Mouse (Mus musculus) liver, adult 2 months (tissue): ENCODE measurements around the gene Anapc13.

Experiments used
- CTCF ChIP-seq: fragments of 200-500 bp; IDR thresholded peaks from 2 replicates; pipeline ENCODE4 v1.5.1; 2011; ENCODE audit warnings: low read depth, low read length, control low read depth
- POLR2A ChIP-seq: fragments of 200-500 bp; IDR thresholded peaks from 2 replicates; pipeline ENCODE4 v1.6.1; 2011; ENCODE audit warnings: low read length, control low read depth; ENCODE audit not compliant: insufficient read depth; ENCODE audit errors: extremely low read depth

GRCm38 (mm10) chr9:102645119-102645695 is 19.1 kb downstream of the Anapc13 start:
- TF ChIP-seq CTCF (no peak), POLR2A (no peak)
